Mouse (Mus musculus) embryonic fibroblast, embryonic 13.5 days (primary cell): Measurements from ENCODE around the gene Tcn2.

Experiments used
- CTCF ChIP-seq: IDR thresholded peaks from 2 replicates; pipeline ENCODE4 v1.5.1; 2011; ENCODE audit warnings: mild to moderate bottlenecking, control low read depth, low read length, moderate library complexity, borderline replicate concordance; ENCODE audit not compliant: insufficient read depth
- POLR2A ChIP-seq: IDR thresholded peaks from 2 replicates; pipeline ENCODE4 v1.6.1; 2011; ENCODE audit warnings: low read depth, mild to moderate bottlenecking, control low read depth, low read length, moderate library complexity

DNA sequence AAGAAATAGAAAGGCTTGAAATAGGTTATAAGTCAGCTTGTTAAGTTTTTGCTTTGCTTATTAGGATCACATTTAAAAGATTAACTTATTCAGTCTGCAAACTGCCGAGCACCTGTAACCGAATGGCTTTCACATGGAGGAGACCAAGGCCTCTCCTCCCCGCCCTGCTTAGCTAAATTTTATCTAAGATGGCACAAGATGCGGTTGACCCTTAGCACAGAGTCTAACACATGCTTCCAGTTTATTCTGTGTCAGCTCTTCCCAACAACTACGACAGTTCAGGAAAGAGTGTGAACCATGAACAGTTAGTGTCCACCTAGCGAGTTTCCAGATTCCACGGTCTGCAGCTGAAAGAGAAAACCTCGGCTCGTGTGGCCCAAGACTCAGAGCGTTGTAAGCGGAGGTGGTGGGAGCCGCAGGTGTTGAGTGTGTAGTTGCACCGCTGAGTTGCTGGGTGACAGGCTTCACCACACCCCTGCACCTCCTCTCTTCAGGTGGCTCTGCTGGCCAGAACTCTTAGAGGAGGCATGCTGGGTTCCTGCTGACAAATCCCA, 5.4 kb upstream of the Tcn2 start:
- TF ChIP-seq POLR2A (no peak), CTCF (no peak)
